Mouse (Mus musculus) 3T3-L1 (cell line): ENCODE measurements around the gene Cdrt4.

Experiments
- DNase-seq: peaks from one replicate; pipeline ENCODE4 v3.0.0-alpha.2; 2015; ENCODE audit warnings: low read depth, low spot score

The Cdrt4 gene

GRCm38 (mm10) chr11:62951012-62951411 is at the start of gene Cdrt4:
TSS of gene Cdrt4 (plus strand) at chr11:62951193.
- no peak for DNase-seq

- peak; percentile 93 for DNase-seq
These were observed 49.2 kb upstream of the Cdrt4 start for GRCm38 (mm10) chr11:62901699-62902323.

- DNase-seq = no peak
These were observed 47.0 kb upstream of the Cdrt4 start for GRCm38 (mm10) chr11:62903871-62904495.

- peak; percentile 20 for DNase-seq
These were observed 41.2 kb upstream of the Cdrt4 start for GRCm38 (mm10) chr11:62909720-62910306.

GRCm38 (mm10) chr11:62911362-62911761 is 39.6 kb upstream of the Cdrt4 start:
- peak; percentile 68 for DNase-seq

- DNase-seq = no peak
These were observed 37.9 kb upstream of the Cdrt4 start for GRCm38 (mm10) chr11:62913141-62913540.

- DNase-seq = peak; percentile 53
These were observed 36.5 kb upstream of the Cdrt4 start for GRCm38 (mm10) chr11:62914532-62914931.

- DNase-seq = no peak
These were observed 35.5 kb upstream of the Cdrt4 start for GRCm38 (mm10) chr11:62915486-62915885.

- DNase-seq = no peak
These were observed 34.2 kb upstream of the Cdrt4 start for GRCm38 (mm10) chr11:62916765-62917164.

GRCm38 (mm10) chr11:62919946-62920742 is 30.8 kb upstream of the Cdrt4 start:
- DNase-seq = peak; percentile 71

- DNase-seq = no peak
These were observed 30.3 kb upstream of the Cdrt4 start for GRCm38 (mm10) chr11:62920743-62921050.

- peak; percentile 100 for DNase-seq
These were observed 29.7 kb upstream of the Cdrt4 start for GRCm38 (mm10) chr11:62921052-62921977.

GRCm38 (mm10) chr11:62924091-62924761 is 26.8 kb upstream of the Cdrt4 start:
- DNase-seq = no peak

GRCm38 (mm10) chr11:62929799-62930198 is 21.2 kb upstream of the Cdrt4 start:
- DNase-seq = peak; percentile 44

- DNase-seq = no peak
These were observed 20.4 kb upstream of the Cdrt4 start for GRCm38 (mm10) chr11:62930574-62930973.

- no peak for DNase-seq
These were observed 19.9 kb upstream of the Cdrt4 start for GRCm38 (mm10) chr11:62931141-62931540.

GRCm38 (mm10) chr11:62933099-62933498 is 17.9 kb upstream of the Cdrt4 start:
- peak; percentile 22 for DNase-seq

GRCm38 (mm10) chr11:62934795-62935514 is 16.0 kb upstream of the Cdrt4 start:
- no peak for DNase-seq

GRCm38 (mm10) chr11:62937986-62938385 is 13.0 kb upstream of the Cdrt4 start:
- DNase-seq = no peak

GRCm38 (mm10) chr11:62938921-62939320 is 12.1 kb upstream of the Cdrt4 start:
- no peak for DNase-seq
